In genomic region chr10:41767254-41767653, GRCm38 (mm10) we compare ENCODE assay signal across 18 mouse cellular contexts. TPM values are rescaled to one million over a fixed set of nuclear protein-coding genes. Genes with fewer than 3 reads are reported as not detected.
"Had no signal": no experiment of that assay in that cellular context is flagged by ENCODE, and none has a peak within 500 bp of the region (broad histone marks: within the 10 kb centered on the region; RNA-seq: fewer than 3 reads in every experiment).

No protein-coding gene starts in this region.

- DNase-seq: kidney, adult 9 months; kidney, postnatal 4 days; liver; liver, embryonic 13.5 days; liver, postnatal 0 days; lung, postnatal 14 days; right cerebral cortex, adult 18-20 months; right cerebral cortex, postnatal 25 days; thymus, adult 18-20 months; thymus, postnatal 25 days had no signal

- H3K4me3 ChIP-seq: layer of hippocampus, adult 2 months; limb, embryonic 12.5 days; liver, embryonic 13.5 days; lung, embryonic 15.5 days; megakaryocyte, embryonic 14.5 days; midbrain, embryonic 12.5 days had no signal

- H3K36me3 ChIP-seq: limb, embryonic 12.5 days; liver, embryonic 13.5 days; lung, embryonic 15.5 days; midbrain, embryonic 12.5 days had no signal

- ATAC-seq: liver, postnatal 0 days; midbrain, embryonic 16.5 days had no signal

- H3K27me3 ChIP-seq: limb, embryonic 12.5 days; liver, embryonic 13.5 days; lung, embryonic 15.5 days; megakaryocyte, embryonic 14.5 days; midbrain, embryonic 12.5 days had no signal

- H3K9me3 ChIP-seq: limb, embryonic 12.5 days; liver, embryonic 13.5 days; lung, embryonic 15.5 days; midbrain, embryonic 12.5 days had no signal

- H3K4me1 ChIP-seq: limb, embryonic 12.5 days; liver, embryonic 13.5 days; lung, embryonic 15.5 days; midbrain, embryonic 12.5 days had no signal

- H3K27ac ChIP-seq: kidney, postnatal 0 days; layer of hippocampus, adult 2 months; limb, embryonic 12.5 days; liver, embryonic 13.5 days; lung, embryonic 15.5 days; macrophage; midbrain, embryonic 12.5 days had no signal

- H3K9ac ChIP-seq: limb, embryonic 12.5 days; liver, embryonic 13.5 days; liver, postnatal 0 days; lung, embryonic 15.5 days; midbrain, embryonic 12.5 days had no signal

- H3K4me2 ChIP-seq: limb, embryonic 12.5 days; liver, embryonic 13.5 days; lung, embryonic 15.5 days; midbrain, embryonic 12.5 days had no signal

RNA-seq across cellular contexts. Expression of gene Ccdc162, which starts 50.8 kb away (rescaled TPM):
- polyA plus RNA-seq: macrophage had no signal
